Mouse (Mus musculus) left cerebral cortex, postnatal 25 days (tissue): Measurements from ENCODE around the gene Pcsk7. TPM values are rescaled to one million over a fixed set of nuclear protein-coding genes. Genes with fewer than 3 reads are reported as not detected.

Experiments used
- DNase-seq, 2 experiments: peaks; one replicate each; pipeline ENCODE4 v3.0.0; 2022; ENCODE audit warnings: low spot score in 2 of 2, mixed read lengths in 1 of 2
- intact Hi-C: fragments of 180-260 bp; cut with DNase I; formaldehyde crosslinking; loops from one replicate; pipeline ENCODE4 v1.15.1; 2025
- microRNA-seq, 2 experiments: library from miRNA; unstranded; fragments of <30 nt; microRNA quantifications; one replicate each; pipeline ENCODE4 v1.2.0; 2022
- total RNA-seq, 2 experiments: library from RNA; stranded (reverse); gene quantifications; 2 replicates each; pipeline ENCODE4 v1.2.3; 2021

Pcsk7 gene
- total RNA-seq, 2 experiments from 2014 or later, result 22.3 to 25.0 TPM

DNA sequence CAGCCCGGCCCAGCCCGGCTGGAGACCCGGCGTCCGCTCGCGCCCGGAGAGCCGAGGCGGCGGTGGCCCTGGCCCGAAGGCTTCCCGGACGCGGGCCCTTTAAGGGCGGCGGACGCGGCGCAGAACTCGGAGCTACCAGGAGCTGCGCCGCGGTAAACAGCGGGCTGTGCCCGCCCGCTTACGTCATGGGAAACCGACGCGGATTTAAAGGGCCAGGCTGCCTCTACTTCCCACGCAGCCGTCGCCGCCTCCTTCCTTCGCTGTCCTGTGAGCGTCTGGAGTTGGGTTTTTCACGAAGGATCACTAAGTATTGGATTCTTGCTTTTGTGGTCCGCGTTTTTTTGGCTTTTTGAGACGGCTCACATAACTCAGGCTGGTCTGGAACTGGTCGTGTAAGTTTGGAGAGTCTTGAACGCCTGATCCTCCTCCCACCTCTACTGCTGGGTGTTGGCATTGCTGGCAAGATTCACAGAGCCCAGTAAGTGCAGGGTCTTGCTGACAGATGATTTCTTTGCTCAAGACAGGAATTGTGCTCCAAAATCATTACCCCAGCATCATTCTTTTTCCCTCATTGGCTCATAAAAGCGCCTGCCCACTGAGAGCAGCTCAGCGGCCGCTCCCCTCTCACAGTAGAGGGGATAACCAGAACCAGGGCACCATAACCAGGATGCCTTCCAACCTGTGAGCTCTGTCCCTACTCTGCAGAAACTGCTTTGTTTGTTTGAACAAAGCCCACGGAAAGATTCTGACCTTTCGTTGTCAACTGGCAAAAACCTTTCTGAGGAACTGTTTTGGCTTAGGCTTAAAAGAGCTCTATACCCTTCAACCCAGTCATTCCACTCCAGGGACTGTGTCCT, 49.0 kb downstream of the Pcsk7 start, which contains the start of gene Sidt2:
TSS of gene Sidt2 (minus strand) at position 152 of the 857 bp plus-strand sequence.
- peak; percentile 93 to 95 for DNase-seq
- intact Hi-C loops, result loop anchor here (2.0 kb wide), 1 partner anchor 49 kb away; the partner anchor contains the start of genes Pcsk7 and Rnf214

GRCm38 (mm10) chr9:45958023-45958670, 51.9 kb downstream of the Pcsk7 start:
- DNase-seq, result peak in 1 of 2 experiments; percentile 11
- intact Hi-C loops, result no loop called here

DNA sequence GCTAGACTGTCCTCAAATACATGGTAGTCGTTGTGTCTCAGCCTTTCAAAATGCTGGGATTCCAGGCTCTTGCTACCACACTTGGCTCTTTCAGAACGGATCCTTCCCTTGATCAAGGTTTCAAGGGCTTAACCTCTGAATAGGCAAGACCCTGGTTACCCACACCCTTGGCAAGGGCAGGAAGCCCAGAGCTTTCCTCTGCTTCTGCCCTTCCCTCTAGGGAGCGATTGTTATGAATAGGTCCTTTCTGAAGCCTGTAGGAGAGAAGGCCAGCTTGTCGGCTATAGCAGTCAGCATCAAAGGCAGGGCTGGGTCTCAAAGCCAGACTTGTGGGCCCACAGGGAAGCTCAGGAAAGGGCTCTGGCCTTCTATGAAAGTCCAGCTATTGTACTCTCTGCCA, 52.6 kb downstream of the Pcsk7 start:
- no peak for DNase-seq
- intact Hi-C loops, result no loop called here

- intact Hi-C loops, result no loop called here
- DNase-seq, result no peak
Measured at GRCm38 (mm10) chr9:45959661-45960060, 53.4 kb downstream of the Pcsk7 start.

DNA sequence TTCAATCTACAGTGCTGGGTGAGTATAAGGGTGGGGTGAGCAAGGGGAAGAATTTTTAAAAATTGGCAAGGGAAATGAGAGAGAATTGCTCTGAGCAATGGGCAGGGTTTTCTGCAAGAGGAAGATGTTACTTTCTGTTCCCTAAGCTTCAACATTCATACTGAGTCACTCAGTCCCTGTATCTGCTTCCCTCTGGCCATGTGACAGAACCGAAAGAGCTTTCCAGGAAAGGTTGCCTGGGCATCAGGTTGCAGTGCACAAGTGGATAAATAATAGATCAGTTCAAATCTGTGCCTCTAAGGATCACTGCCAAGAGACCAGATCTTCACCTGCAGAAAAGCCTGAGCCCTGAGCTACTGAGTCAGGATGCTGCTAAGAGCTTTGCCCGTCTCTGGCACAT, 55.6 kb downstream of the Pcsk7 start:
- intact Hi-C loops, result no loop called here
- peak in 1 of 2 experiments; percentile 35 for DNase-seq

GRCm38 (mm10) chr9:45963577-45963976, 57.3 kb downstream of the Pcsk7 start:
- intact Hi-C loops, result no loop called here
- DNase-seq, result no peak

DNA sequence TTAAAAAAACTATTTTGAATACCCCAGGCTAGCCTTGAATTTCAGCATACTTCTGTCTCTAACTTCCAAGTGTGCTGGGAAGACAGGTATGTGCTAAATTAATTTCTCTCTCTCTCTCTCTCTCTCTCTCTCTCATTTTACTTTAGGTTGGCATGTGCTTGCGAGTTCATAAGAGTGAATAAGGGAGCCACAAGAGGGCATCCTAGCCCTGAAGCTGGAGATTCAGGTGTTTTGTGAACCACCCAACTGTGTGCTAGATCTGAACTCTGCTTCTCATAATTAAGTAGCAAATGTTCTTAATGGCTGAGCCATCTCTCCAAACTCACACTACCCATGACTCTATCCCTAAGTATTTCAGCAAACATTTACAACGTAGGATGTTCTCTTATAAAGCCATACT, 70.6 kb downstream of the Pcsk7 start:
- intact Hi-C loops, result no loop called here
- DNase-seq, result no peak

Small RNA genes within 50 kb of the gene (microRNA-seq; reads per million reads assigned to microRNA genes)
- 0.34 to 0.50 reads per million in 2 experiments for gene Mir7087

Other genes with a start within 250 kb of the Pcsk7 start
- gene Cep164, start 77.8 kb upstream of the Pcsk7 start, total RNA-seq, result 10 to 100 TPM; 10.5 to 10.9 TPM
- gene Bace1, start 67.9 kb upstream of the Pcsk7 start, total RNA-seq, result 10 to 100 TPM; 94.6 to 96.2 TPM
- 10 to 100 TPM; 70.9 to 77.5 TPM for gene Rnf214, start 414 bp downstream of the Pcsk7 start, total RNA-seq
- 10 to 100 TPM in 1 of 2 experiments, 1 to 10 TPM in 1; 9.3 to 12.7 TPM for gene Tagln, start 29.6 kb downstream of the Pcsk7 start, total RNA-seq
- gene Sidt2, start 48.8 kb downstream of the Pcsk7 start, total RNA-seq, result 10 to 100 TPM; 85.2 to 91.7 TPM
- 100 to 1,000 TPM; 203 to 206 TPM for gene Pafah1b2, start 106.2 kb downstream of the Pcsk7 start, total RNA-seq
- gene Sik3, start 106.3 kb downstream of the Pcsk7 start, total RNA-seq, result 100 to 1,000 TPM; 114 to 121 TPM